Mouse (Mus musculus): ENCODE data around the gene Slc38a8. TPM values are rescaled to one million over a fixed set of nuclear protein-coding genes. Genes with fewer than 3 reads are reported as not detected.

Gene Slc38a8
- polyA plus RNA-seq, 1 experiment, result 0.72 TPM

GRCm38 (mm10) chr8:119439893-119440249 is 61.6 kb downstream of the Slc38a8 start:
- DNase-seq (ENCODE audit: extremely low spot score in 1 of 2, low spot score in 1 of 2), result no peak

DNA sequence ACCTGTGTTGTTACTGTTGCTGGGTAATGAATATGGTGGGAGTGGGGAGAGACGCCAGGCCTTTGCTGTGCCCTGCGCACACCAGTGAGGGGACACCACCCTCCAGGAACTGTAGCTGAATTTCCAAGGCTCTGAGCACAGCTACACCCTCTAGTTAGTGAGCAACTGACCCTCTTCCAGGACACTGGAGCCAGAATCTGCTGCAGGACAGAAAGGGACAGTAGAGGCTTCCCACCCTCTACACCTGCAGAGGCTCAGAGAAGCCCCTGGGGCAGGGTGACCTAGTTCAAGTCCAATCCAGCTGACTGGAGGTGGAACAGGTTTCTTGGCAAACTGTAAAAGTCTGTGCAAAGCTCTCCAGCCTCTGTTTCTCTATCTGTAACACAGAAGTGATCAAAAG is 62.1 kb downstream of the Slc38a8 start:
- DNase-seq (ENCODE audit: extremely low spot score in 1 of 2, low spot score in 1 of 2), result no peak

- no peak for DNase-seq (ENCODE audit: extremely low spot score in 1 of 2, low spot score in 1 of 2)
These were observed 62.6 kb downstream of the Slc38a8 start for GRCm38 (mm10) chr8:119438876-119439275.

- DNase-seq (ENCODE audit: extremely low spot score in 1 of 2, low spot score in 1 of 2), result no peak
These were observed 64.0 kb downstream of the Slc38a8 start for GRCm38 (mm10) chr8:119437506-119437905.

DNA sequence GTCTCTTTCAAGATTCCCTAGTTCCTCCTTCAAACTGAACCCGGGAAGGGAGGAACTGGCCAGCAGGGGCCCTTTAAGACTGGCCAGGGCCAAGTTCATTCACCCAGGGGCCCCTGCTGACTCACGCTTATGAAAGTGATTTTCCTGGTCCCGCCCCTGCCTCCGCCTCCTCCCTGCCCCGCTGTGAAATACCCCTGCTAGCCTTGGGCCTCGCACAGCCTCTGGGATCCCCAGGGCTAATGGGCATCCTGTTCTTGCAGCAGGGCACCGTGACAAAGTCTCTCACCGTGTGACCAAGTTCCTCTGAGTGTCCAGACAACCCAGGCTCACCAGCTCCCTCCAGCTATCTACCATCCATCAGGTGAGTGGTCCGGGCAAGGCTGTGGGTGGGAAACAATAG is 64.6 kb downstream of the Slc38a8 start:
- DNase-seq (ENCODE audit: extremely low spot score in 1 of 2, low spot score in 1 of 2), result no peak

DNA sequence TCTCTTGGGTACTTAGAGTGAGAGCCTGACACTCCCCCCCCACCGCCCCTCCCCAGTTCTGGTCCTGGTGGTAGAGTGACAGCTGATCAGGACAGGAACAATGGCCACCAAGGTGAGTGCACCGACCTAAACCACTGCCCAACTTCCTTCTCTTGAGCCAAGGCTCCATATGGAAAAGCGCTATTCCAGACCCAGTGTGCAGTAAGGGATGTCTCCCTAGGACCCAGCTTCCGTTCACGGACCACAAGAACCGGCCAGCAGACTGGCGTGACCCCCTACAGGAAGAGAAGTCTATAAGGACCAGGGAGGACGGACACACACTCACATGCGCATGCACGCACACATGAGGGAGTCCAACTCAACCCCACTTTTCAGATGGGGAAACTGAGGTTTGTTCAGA is 65.2 kb downstream of the Slc38a8 start:
- DNase-seq (ENCODE audit: extremely low spot score in 1 of 2, low spot score in 1 of 2), result no peak

DNA sequence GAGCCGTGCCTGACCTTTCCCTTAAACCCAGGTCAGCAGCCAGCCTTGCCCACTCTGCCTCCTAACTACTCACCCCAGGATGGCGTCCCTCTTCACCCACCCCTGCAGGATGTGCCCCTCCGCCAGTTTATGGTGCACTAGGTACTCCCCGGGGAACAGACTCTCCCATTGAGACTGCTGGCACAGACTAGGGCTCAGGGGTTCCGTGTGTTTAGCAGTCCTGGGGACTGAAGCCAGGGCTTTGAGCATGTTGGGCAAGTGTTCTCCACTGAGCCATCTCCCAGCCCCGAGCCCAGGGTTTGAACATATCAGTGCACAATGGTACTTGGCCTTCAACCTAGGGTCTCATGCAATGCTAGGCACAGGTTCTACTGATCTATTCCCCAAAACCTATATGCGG is 66.0 kb downstream of the Slc38a8 start:
- no peak for DNase-seq (ENCODE audit: extremely low spot score in 1 of 2, low spot score in 1 of 2)

- DNase-seq (ENCODE audit: extremely low spot score in 1 of 2, low spot score in 1 of 2), result no peak
These were observed 66.9 kb downstream of the Slc38a8 start for GRCm38 (mm10) chr8:119434569-119434968.

DNA sequence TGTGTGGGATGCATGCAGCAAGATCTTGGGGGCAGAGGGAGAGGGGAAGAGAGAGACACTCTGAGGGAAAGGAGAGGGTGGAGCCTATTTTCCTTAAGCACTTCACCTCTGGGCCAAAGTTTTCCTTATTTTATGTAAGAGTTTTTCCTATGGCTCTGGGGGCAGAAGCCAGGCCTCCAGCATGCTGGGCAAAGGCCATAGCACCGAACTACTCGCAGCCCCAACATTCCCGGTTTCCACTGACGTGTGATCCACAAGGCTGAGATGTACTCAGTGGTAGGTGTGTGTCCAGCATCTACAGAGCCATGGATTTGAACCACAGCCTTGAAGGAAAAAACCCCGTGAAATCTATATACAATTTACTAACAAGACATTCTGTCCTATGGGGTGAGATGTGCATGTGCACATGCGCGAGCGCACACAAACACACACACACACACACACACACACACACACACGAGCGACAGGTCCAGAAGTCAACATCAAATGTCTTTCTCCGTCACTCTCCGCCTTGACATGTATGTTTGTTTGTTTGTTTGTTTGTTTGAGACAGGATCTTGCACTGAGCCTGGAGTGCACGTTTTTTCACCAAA is 67.8 kb downstream of the Slc38a8 start, which contains the start of gene Osgin1:
TSS of gene Osgin1 (plus strand) at position 543 of the 593 bp plus-strand sequence.
- no peak for DNase-seq (ENCODE audit: extremely low spot score in 1 of 2, low spot score in 1 of 2)

DNA sequence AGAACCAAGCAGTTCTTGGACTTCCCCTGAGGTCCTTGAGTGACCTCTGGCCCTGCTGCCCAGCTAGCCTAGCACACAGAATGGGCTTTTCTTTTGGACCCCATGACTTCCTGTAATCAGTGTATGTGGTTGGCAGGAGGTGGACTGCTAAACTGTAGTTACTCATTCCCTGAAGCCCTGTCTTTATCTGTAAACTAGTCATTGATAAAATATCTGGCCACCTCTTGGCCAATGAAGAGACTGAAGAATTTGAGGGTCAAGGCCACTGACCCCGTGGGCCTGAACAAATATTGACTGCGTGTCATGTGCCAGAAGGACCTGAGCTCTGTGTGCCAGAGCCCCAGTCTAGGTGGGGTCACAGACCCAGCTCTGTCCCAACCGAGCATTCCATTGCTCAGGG is 69.1 kb downstream of the Slc38a8 start:
- no peak for DNase-seq (ENCODE audit: extremely low spot score in 1 of 2, low spot score in 1 of 2)

DNA sequence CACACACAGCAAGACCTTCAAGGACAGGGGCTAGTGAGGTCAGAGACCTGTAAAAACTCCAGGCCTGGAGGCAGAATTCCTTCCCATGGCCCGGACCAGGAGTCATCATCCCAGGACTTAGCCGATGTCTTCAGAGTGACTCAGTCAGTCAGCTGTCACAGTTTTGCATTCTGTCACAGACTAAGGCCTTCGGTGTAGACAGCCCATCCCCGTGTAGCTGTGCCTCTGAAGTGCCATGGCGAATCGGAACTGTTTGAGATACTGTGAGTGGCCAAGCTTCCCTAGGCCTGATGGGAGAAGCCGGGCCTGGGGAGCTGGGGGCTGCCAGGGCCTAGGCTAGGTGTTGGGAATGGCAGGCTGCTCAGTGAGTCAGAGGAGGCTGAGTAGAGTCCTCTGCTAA is 70.8 kb downstream of the Slc38a8 start:
- DNase-seq (ENCODE audit: extremely low spot score in 1 of 2, low spot score in 1 of 2), result no peak

GRCm38 (mm10) chr8:119430250-119430649 is 71.2 kb downstream of the Slc38a8 start:
- no peak for DNase-seq (ENCODE audit: extremely low spot score in 1 of 2, low spot score in 1 of 2)

Other genes with a start within 250 kb of the Slc38a8 start
- gene Hsbp1, start 157.2 kb downstream of the Slc38a8 start, polyA plus RNA-seq (2012; rRNA removed), result 544 and 587 TPM in 2 replicates
- 23.0 and 24.4 TPM in 2 replicates for gene Mlycd, start 106.8 kb downstream of the Slc38a8 start, polyA plus RNA-seq (2012; rRNA removed)
- gene Osgin1, start 67.6 kb downstream of the Slc38a8 start, polyA plus RNA-seq (2012; rRNA removed), result 1.7 and 1.8 TPM in 2 replicates
- 62.7 and 68.0 TPM in 2 replicates for gene Necab2, start 55.0 kb downstream of the Slc38a8 start, polyA plus RNA-seq (2012; rRNA removed)
- gene Mbtps1, start 57.0 kb upstream of the Slc38a8 start, polyA plus RNA-seq (2012; rRNA removed), result 65.4 and 70.7 TPM in 2 replicates
- gene Hsdl1, start 73.5 kb upstream of the Slc38a8 start, polyA plus RNA-seq (2012; rRNA removed), result 36.3 and 38.5 TPM in 2 replicates
- 0.15 and 0.18 TPM in 2 replicates for gene Dnaaf1, start 73.5 kb upstream of the Slc38a8 start, polyA plus RNA-seq (2012; rRNA removed)
- 15.3 and 16.3 TPM in 2 replicates for gene Taf1c, start 103.5 kb upstream of the Slc38a8 start, polyA plus RNA-seq (2012; rRNA removed)
- gene Adad2, start 111.0 kb upstream of the Slc38a8 start, polyA plus RNA-seq (2012; rRNA removed), result 0.08 TPM in 1 of 2 replicates, not detected in the other
- 3.1 and 4.9 TPM in 2 replicates for gene Kcng4, start 134.0 kb upstream of the Slc38a8 start, polyA plus RNA-seq (2012; rRNA removed)
- 18.2 and 24.3 TPM in 2 replicates for gene Wfdc1, start 164.7 kb upstream of the Slc38a8 start, polyA plus RNA-seq (2012; rRNA removed)
- gene Atp2c2, start 198.3 kb upstream of the Slc38a8 start, polyA plus RNA-seq (2012; rRNA removed), result 0.69 and 0.98 TPM in 2 replicates